Mouse (Mus musculus): Measurements from ENCODE around the gene Arl4d. TPM values are rescaled to one million over a fixed set of nuclear protein-coding genes. Genes with fewer than 3 reads are reported as not detected.
"Not testable (repeated sequence)": the region's sequence is repeated elsewhere in the genome, so short reads cannot be mapped to it uniquely, and the experiment has no call there.

The Arl4d gene
- total RNA-seq (2014; rRNA removed), result 22.5 and 28.3 TPM in 2 replicates
- polyA plus RNA-seq (2015; fragmentation: Nextera tagmentation; extraction: Ambion mirVana), result 13.4 and 15.7 TPM in 2 replicates

DNA sequence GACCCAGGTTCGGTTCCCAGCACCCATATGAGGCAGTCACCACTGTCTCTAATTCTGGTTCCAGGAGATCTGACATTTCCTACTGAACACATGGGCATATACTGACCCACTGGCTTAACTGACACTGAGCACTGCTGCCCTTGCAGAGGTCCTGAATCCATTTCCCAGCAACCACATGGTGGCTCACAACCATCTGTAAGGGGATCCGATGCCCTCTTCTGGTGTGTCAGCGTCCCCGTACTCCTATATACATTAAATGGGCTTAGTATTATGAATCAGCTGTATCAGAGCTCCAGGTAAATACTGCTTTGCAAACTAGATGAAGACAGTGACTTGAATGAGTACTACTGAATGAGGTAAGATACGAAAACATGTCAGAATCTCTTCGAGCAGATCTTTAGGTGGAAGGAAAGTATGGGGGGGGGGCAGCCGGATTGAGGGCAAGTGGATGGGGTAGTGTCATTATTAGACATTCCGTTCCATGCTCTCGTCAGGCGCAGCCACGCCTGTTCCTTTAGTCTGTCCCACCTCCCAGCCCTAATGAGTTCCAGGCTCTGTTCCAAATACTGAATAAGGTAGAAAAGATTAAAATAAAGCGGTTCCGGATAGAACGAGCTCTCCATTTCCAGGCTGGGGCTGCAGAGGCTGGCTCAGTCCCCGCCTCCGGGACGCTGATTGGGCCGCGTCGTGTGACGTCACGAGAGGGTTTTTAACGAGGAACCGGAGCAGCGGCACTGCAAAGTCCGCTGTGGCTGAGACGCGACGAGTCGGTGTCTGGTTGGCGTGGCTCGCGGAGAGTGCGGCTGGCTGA, at the start of gene Arl4d:
TSS of gene Arl4d (plus strand) at position 717 of the 811 bp plus-strand sequence.
- H3K27ac ChIP-seq (ENCODE audit: low read depth, low read length), result peak within 1 kb of the TSS; percentile 91
- H3K4me3 ChIP-seq (ENCODE audit: low read depth, low read length), result peak within 1 kb of the TSS; percentile 73
- ATAC-seq, result peak; percentile 98
- TF ChIP-seq CTCF (IDR thresholded peaks at IDR 0.05; ENCODE audit: low read depth), result peak; percentile 49
- peak within 1 kb of the TSS; percentile 76 for H3K9ac ChIP-seq
- peaks cover 12% of the 10 kb centered on the region; the same call in 1 of the 2 replicates for H3K4me1 ChIP-seq (ENCODE audit: insufficient read depth)
- DNase-seq, result peak; percentile 98
- no peaks in the 10 kb centered on the region for H3K27me3 ChIP-seq (ENCODE audit: insufficient read depth, low read length)
- H3K9me3 ChIP-seq (ENCODE audit: low read length), result no peaks in the 10 kb centered on the region
- H3K36me3 ChIP-seq (ENCODE audit: insufficient read depth), result no peaks in the 10 kb centered on the region
- WGBS, result 6% methylated on average over 34 of the region's 34 CpGs
- H3K4me2 ChIP-seq (ENCODE audit: low read depth), result peak within 1 kb of the TSS; percentile 76

DNA sequence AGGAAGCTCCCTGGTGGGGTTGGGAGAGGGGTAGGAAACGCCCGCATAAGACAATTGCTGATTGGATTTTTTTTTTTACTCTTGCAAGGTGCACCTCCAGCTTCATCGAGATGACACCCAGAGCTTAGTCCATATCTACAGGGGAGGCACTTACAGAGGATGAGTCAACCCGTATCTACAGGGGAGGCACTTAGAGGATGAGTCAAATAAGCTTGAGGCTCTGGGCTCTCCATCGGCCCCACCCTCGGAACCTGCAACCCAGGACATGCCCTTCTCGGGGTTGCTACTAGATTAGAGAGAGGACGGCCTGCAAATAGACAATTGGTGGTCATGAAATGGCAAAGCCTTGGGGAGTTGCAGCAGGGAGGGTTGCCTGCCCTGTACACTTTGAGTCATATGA, 49.2 kb upstream of the Arl4d start:
- no peaks in the 10 kb centered on the region for H3K36me3 ChIP-seq (ENCODE audit: insufficient read depth)
- WGBS, result 92% methylated on average over 8 of the region's 8 CpGs
- H3K27ac ChIP-seq (ENCODE audit: low read depth, low read length), result no peak overlapping the region
- H3K4me1 ChIP-seq (ENCODE audit: insufficient read depth), result peaks cover 18% of the 10 kb centered on the region
- H3K27me3 ChIP-seq (ENCODE audit: insufficient read depth, low read length), result no peaks in the 10 kb centered on the region
- no peak for ATAC-seq
- no peak for TF ChIP-seq CTCF (IDR thresholded peaks at IDR 0.05; ENCODE audit: low read depth)
- DNase-seq, result no peak
- no peaks in the 10 kb centered on the region for H3K9me3 ChIP-seq (ENCODE audit: low read length)
- no peak overlapping the region for H3K9ac ChIP-seq
- H3K4me2 ChIP-seq (ENCODE audit: low read depth), result no peak overlapping the region
- H3K4me3 ChIP-seq (ENCODE audit: low read depth, low read length), result no peak overlapping the region

DNA sequence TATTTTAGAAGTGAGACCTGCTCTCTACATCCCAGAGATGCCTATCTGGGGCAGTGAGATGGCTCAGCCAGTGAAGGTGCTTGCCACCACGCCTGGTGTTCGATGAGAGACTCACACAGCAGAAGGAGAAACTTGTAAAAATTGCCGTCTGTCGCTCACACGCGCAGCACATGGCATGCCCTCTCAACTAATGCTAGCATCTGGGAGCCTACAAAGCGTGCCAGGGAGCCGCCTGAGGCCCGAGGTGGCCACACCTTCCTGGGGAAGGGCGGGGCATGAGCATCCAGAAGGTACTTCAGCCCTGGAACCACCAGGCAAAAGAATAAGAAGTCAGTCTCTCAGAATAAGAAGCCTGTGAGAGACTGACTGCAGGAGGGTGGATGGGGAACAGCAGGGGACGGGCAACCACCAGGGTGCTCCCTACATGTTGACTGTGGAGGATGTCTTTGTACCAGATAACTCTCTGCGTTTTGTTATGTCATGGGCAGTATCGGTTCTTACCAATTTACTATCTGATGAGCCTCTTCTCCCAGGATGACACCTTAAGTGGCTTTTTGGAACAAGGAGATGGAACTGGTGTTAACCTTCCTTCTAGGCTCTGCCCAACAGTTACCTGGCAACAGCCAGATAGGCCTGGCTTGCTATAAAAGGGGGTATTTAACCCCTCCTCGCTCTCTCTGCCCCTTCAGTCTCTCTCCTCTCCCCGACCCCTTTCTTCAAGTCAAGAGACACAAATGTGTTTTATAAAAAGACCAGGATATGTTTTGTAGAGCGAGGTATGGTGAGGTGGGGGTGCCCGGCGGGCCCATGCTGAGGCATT, 48.2 kb upstream of the Arl4d start:
- H3K27ac ChIP-seq (ENCODE audit: low read depth, low read length), result peak overlapping the region; percentile 79
- no peaks in the 10 kb centered on the region for H3K9me3 ChIP-seq (ENCODE audit: low read length)
- no peaks in the 10 kb centered on the region for H3K36me3 ChIP-seq (ENCODE audit: insufficient read depth)
- 0 out of 2 replicates have a peak overlapping the region, but pooled peaks have one; percentile 6 for H3K9ac ChIP-seq
- no peaks in the 10 kb centered on the region for H3K27me3 ChIP-seq (ENCODE audit: insufficient read depth, low read length)
- H3K4me1 ChIP-seq (ENCODE audit: insufficient read depth), result peaks cover 18% of the 10 kb centered on the region
- DNase-seq (peak; percentile 58), ATAC-seq (peak; percentile 67)
- peak overlapping the region; percentile 33 for H3K4me2 ChIP-seq (ENCODE audit: low read depth)
- H3K4me3 ChIP-seq (ENCODE audit: low read depth, low read length), result no peak overlapping the region
- 18% methylated on average over 18 of the region's 18 CpGs for WGBS
- TF ChIP-seq CTCF (IDR thresholded peaks at IDR 0.05; ENCODE audit: low read depth), result peak; percentile 21

DNA sequence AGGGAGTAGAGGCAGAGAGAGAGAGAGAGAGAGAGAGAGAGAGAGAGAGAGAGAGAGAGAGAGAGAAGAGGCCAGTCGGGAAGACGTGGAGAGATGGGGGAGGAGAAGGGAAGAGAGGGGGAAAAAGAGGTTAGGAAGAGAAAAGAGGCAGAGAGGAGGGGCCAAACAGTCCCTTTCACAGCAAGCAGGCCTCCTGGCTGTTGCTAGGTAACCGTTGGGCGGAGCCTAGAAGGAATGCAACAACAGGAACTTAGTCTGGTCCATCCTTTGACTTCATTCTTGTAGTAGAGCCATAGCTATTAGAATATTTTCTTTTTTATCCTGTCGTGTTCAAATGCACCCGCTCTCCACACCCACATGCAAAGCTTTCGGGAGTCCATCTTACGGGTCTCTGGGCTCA, 47.5 kb upstream of the Arl4d start:
- no peak for TF ChIP-seq CTCF (IDR thresholded peaks at IDR 0.05; ENCODE audit: low read depth)
- Histone ChIP-seq H3K27me3 (ENCODE audit: insufficient read depth, low read length) (no peaks in the 10 kb centered on the region), H3K4me1 (ENCODE audit: insufficient read depth) (peaks cover 18% of the 10 kb centered on the region), H3K27ac (ENCODE audit: low read depth, low read length) (peak overlapping the region; percentile 79), H3K36me3 (ENCODE audit: insufficient read depth) (no peaks in the 10 kb centered on the region), H3K4me3 (ENCODE audit: low read depth, low read length) (peak overlapping the region; percentile 5; the same call in 1 of the 2 replicates), H3K9ac (peak overlapping the region; percentile 31; the same call in 1 of the 2 replicates), H3K4me2 (ENCODE audit: low read depth) (peak overlapping the region; percentile 33), H3K9me3 (ENCODE audit: low read length) (no peaks in the 10 kb centered on the region)
- WGBS, result 3% methylated on average over 7 of the region's 8 CpGs
- peak; percentile 88 for ATAC-seq
- DNase-seq, result peak; percentile 80

DNA sequence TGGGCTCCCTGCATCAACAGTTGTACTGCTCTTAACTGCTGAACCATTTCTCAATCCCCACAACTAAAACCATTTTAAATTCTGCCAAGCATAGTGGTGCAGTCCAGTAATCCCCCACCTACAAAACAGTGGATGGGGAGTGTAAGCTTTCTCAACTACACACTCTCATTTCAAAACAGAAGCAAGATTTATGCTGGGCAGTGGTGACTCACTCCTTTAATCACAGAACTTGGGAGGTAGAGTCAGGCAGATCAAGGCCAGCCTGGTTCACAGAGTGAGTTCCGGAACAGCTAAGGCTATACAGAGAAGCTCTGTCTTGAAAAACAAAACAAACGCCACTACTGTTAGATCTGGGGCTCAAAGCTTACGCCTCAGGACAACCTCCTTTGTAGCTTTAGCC, 46.7 kb upstream of the Arl4d start:
- Histone ChIP-seq H3K4me1 (ENCODE audit: insufficient read depth) (peaks cover 18% of the 10 kb centered on the region), H3K27me3 (ENCODE audit: insufficient read depth, low read length) (no peaks in the 10 kb centered on the region), H3K4me2 (ENCODE audit: low read depth) (no peak overlapping the region), H3K36me3 (ENCODE audit: insufficient read depth) (no peaks in the 10 kb centered on the region), H3K9ac (no peak overlapping the region), H3K27ac (ENCODE audit: low read depth, low read length) (no peak overlapping the region; the same call in 1 of the 2 replicates), H3K9me3 (ENCODE audit: low read length) (no peaks in the 10 kb centered on the region), H3K4me3 (ENCODE audit: low read depth, low read length) (no peak overlapping the region)
- WGBS, result 70% methylated on average over 3 of the region's 3 CpGs
- DNase-seq (no peak), ATAC-seq (no peak)
- no peak for TF ChIP-seq CTCF (IDR thresholded peaks at IDR 0.05; ENCODE audit: low read depth)

DNA sequence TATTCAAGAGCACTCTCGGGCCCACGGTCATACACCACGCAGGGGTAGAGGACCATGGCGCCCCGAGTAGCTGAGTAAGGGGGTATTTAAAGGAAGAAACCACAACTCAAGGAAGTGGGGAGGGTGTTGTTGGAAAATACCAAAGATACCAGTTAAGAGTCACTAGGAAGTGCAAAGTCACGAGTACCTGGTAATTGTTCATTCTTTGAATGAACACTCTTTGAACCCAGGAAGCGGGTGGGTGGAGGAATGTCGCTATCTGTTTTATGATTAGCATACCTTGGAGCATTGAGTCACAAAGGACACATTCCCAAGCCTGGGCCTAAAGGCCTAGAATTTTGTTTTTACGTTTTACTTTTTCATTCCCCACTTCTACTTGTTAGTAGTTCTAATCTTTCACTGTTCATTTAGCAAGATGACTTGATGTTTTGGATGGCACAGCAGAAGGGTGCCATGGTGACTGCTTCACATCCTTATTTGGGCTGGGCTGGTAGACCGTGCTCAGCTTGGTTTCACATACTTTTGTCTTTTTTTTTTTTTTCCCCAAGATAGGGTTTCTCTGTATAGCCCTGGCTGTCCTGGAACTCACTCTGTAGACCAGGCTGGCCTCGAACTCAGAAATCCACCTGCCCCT, 45.2 kb upstream of the Arl4d start:
- ATAC-seq; H3K4me3 ChIP-seq (ENCODE audit: low read depth, low read length); H3K9ac ChIP-seq; H3K27ac ChIP-seq (ENCODE audit: low read depth, low read length); H3K9me3 ChIP-seq (ENCODE audit: low read length); H3K27me3 ChIP-seq (ENCODE audit: insufficient read depth, low read length); H3K4me2 ChIP-seq (ENCODE audit: low read depth); DNase-seq; H3K36me3 ChIP-seq (ENCODE audit: insufficient read depth): not testable (repeated sequence)
- H3K4me1 ChIP-seq (ENCODE audit: insufficient read depth), result peaks cover 18% of the 10 kb centered on the region
- 86% methylated on average over 11 of the region's 11 CpGs for WGBS

All from forebrain, postnatal 0 days (tissue).